Mouse (Mus musculus): ENCODE data around the gene Galnt9. TPM values are rescaled to one million over a fixed set of nuclear protein-coding genes. Genes with fewer than 3 reads are reported as not detected.

Galnt9 gene
- polyA plus RNA-seq, 1 experiment: 0.02 TPM

GRCm38 (mm10) chr5:110534402-110534801 is 9.8 kb upstream of the Galnt9 start:
- H3K4me3 ChIP-seq (ENCODE audit: insufficient read depth, poor library complexity, severe bottlenecking): no peak overlapping the region
- no peaks in the 10 kb centered on the region for H3K79me3 ChIP-seq (ENCODE audit: low read depth)
- H3ac ChIP-seq (ENCODE audit: control insufficient read depth, insufficient read length, low read depth): no peak overlapping the region
- no peaks in the 10 kb centered on the region for H3K36me3 ChIP-seq (ENCODE audit: control insufficient read depth, insufficient read depth)
- no peaks in the 10 kb centered on the region for H3K79me2 ChIP-seq (ENCODE audit: control insufficient read depth, insufficient read depth)
- H3K27me3 ChIP-seq (ENCODE audit: control insufficient read depth, insufficient read depth, insufficient read length): peaks cover 29% of the 10 kb centered on the region
- TF ChIP-seq MYOG (IDR thresholded peaks at IDR 0.05; ENCODE audit: control insufficient read depth, extremely low read depth, insufficient read length): no peak

GRCm38 (mm10) chr5:110535964-110536363 is 8.2 kb upstream of the Galnt9 start:
- Histone ChIP-seq H3K79me3 (ENCODE audit: low read depth) (no peaks in the 10 kb centered on the region), H3K36me3 (ENCODE audit: control insufficient read depth, insufficient read depth) (no peaks in the 10 kb centered on the region), H3K4me3 (ENCODE audit: insufficient read depth, poor library complexity, severe bottlenecking) (no peak overlapping the region), H3K27me3 (ENCODE audit: control insufficient read depth, insufficient read depth, insufficient read length) (peaks cover 29% of the 10 kb centered on the region), H3ac (ENCODE audit: control insufficient read depth, insufficient read length, low read depth) (no peak overlapping the region), H3K79me2 (ENCODE audit: control insufficient read depth, insufficient read depth) (no peaks in the 10 kb centered on the region)
- no peak for TF ChIP-seq FOSL1 (IDR thresholded peaks at IDR 0.05; ENCODE audit: insufficient read depth, low read length, poor library complexity, severe bottlenecking)
- no peak for TF ChIP-seq MYOG (IDR thresholded peaks at IDR 0.05; ENCODE audit: control insufficient read depth, extremely low read depth, insufficient read length)
- no peak for TF ChIP-seq USF1 (IDR thresholded peaks at IDR 0.05; ENCODE audit: low read depth)
- no peak for TF ChIP-seq MYOD1 (IDR thresholded peaks at IDR 0.05; ENCODE audit: control insufficient read depth, insufficient read length, low read depth)
- no peak for TF ChIP-seq MAX (IDR thresholded peaks at IDR 0.05)
- TF ChIP-seq CTCF (IDR thresholded peaks at IDR 0.05; ENCODE audit: control insufficient read depth, insufficient read depth, insufficient read length): no peak
- TF ChIP-seq CEBPB (IDR thresholded peaks at IDR 0.05; ENCODE audit: low read depth): no peak

- TF ChIP-seq MYOG (IDR thresholded peaks at IDR 0.05; ENCODE audit: control insufficient read depth, extremely low read depth, insufficient read length) (no peak), CEBPB (IDR thresholded peaks at IDR 0.05; ENCODE audit: low read depth) (no peak), MAX (IDR thresholded peaks at IDR 0.05) (no peak), MYOD1 (IDR thresholded peaks at IDR 0.05; ENCODE audit: control insufficient read depth, insufficient read length, low read depth) (no peak), USF1 (IDR thresholded peaks at IDR 0.05; ENCODE audit: low read depth) (no peak), FOSL1 (IDR thresholded peaks at IDR 0.05; ENCODE audit: insufficient read depth, low read length, poor library complexity, severe bottlenecking) (no peak), CTCF (IDR thresholded peaks at IDR 0.05; ENCODE audit: control insufficient read depth, insufficient read depth, insufficient read length) (no peak)
- no peaks in the 10 kb centered on the region for H3K36me3 ChIP-seq (ENCODE audit: control insufficient read depth, insufficient read depth)
- H3K4me3 ChIP-seq (ENCODE audit: insufficient read depth, poor library complexity, severe bottlenecking): no peak overlapping the region
- H3K79me3 ChIP-seq (ENCODE audit: low read depth): no peaks in the 10 kb centered on the region
- no peak overlapping the region for H3ac ChIP-seq (ENCODE audit: control insufficient read depth, insufficient read length, low read depth)
- H3K79me2 ChIP-seq (ENCODE audit: control insufficient read depth, insufficient read depth): no peaks in the 10 kb centered on the region
- peaks cover 55% of the 10 kb centered on the region for H3K27me3 ChIP-seq (ENCODE audit: control insufficient read depth, insufficient read depth, insufficient read length)
Measured at GRCm38 (mm10) chr5:110540947-110541346, 3.2 kb upstream of the Galnt9 start.

GRCm38 (mm10) chr5:110541456-110541855 is 2.7 kb upstream of the Galnt9 start:
- H3K4me3 ChIP-seq (ENCODE audit: insufficient read depth, poor library complexity, severe bottlenecking): no peak overlapping the region
- H3K27me3 ChIP-seq (ENCODE audit: control insufficient read depth, insufficient read depth, insufficient read length): peaks cover 59% of the 10 kb centered on the region
- H3K79me3 ChIP-seq (ENCODE audit: low read depth): no peaks in the 10 kb centered on the region
- H3ac ChIP-seq (ENCODE audit: control insufficient read depth, insufficient read length, low read depth): no peak overlapping the region
- H3K36me3 ChIP-seq (ENCODE audit: control insufficient read depth, insufficient read depth): no peaks in the 10 kb centered on the region
- TF ChIP-seq MYOD1 (IDR thresholded peaks at IDR 0.05; ENCODE audit: control insufficient read depth, insufficient read length, low read depth) (no peak), USF1 (IDR thresholded peaks at IDR 0.05; ENCODE audit: low read depth) (no peak), CTCF (IDR thresholded peaks at IDR 0.05; ENCODE audit: control insufficient read depth, insufficient read depth, insufficient read length) (no peak), CEBPB (IDR thresholded peaks at IDR 0.05; ENCODE audit: low read depth) (no peak), FOSL1 (IDR thresholded peaks at IDR 0.05; ENCODE audit: insufficient read depth, low read length, poor library complexity, severe bottlenecking) (no peak), MAX (IDR thresholded peaks at IDR 0.05) (no peak), MYOG (IDR thresholded peaks at IDR 0.05; ENCODE audit: control insufficient read depth, extremely low read depth, insufficient read length) (no peak)
- H3K79me2 ChIP-seq (ENCODE audit: control insufficient read depth, insufficient read depth): no peaks in the 10 kb centered on the region

GRCm38 (mm10) chr5:110544691-110545069 is 525 bp downstream of the Galnt9 start:
- no peak overlapping the region for H3K4me3 ChIP-seq (ENCODE audit: insufficient read depth, poor library complexity, severe bottlenecking)
- no peaks in the 10 kb centered on the region for H3K36me3 ChIP-seq (ENCODE audit: control insufficient read depth, insufficient read depth)

GRCm38 (mm10) chr5:110545311-110545710 is 1.2 kb downstream of the Galnt9 start:
- H3K79me3 ChIP-seq (ENCODE audit: low read depth): no peaks in the 10 kb centered on the region
- no peaks in the 10 kb centered on the region for H3K36me3 ChIP-seq (ENCODE audit: control insufficient read depth, insufficient read depth)
- no peak for TF ChIP-seq MYOG (IDR thresholded peaks at IDR 0.05; ENCODE audit: control insufficient read depth, extremely low read depth, insufficient read length)
- no peak for TF ChIP-seq FOSL1 (IDR thresholded peaks at IDR 0.05; ENCODE audit: insufficient read depth, low read length, poor library complexity, severe bottlenecking)
- no peak for TF ChIP-seq USF1 (IDR thresholded peaks at IDR 0.05; ENCODE audit: low read depth)
- TF ChIP-seq CEBPB (IDR thresholded peaks at IDR 0.05; ENCODE audit: low read depth): no peak
- no peak for TF ChIP-seq MYOD1 (IDR thresholded peaks at IDR 0.05; ENCODE audit: control insufficient read depth, insufficient read length, low read depth)
- TF ChIP-seq MAX (IDR thresholded peaks at IDR 0.05): no peak
- no peak for TF ChIP-seq CTCF (IDR thresholded peaks at IDR 0.05; ENCODE audit: control insufficient read depth, insufficient read depth, insufficient read length)
- H3K4me3 ChIP-seq (ENCODE audit: insufficient read depth, poor library complexity, severe bottlenecking): no peak overlapping the region
- H3K79me2 ChIP-seq (ENCODE audit: control insufficient read depth, insufficient read depth): no peaks in the 10 kb centered on the region
- H3K27me3 ChIP-seq (ENCODE audit: control insufficient read depth, insufficient read depth, insufficient read length): peaks cover 72% of the 10 kb centered on the region
- H3ac ChIP-seq (ENCODE audit: control insufficient read depth, insufficient read length, low read depth): no peak overlapping the region

More at GRCm38 (mm10) chr5:110544691-110545069, 525 bp downstream of the Galnt9 start:
- H3K27me3 ChIP-seq (ENCODE audit: control insufficient read depth, insufficient read depth, insufficient read length): peaks cover 68% of the 10 kb centered on the region
- H3K79me3 ChIP-seq (ENCODE audit: low read depth): no peaks in the 10 kb centered on the region
- H3ac ChIP-seq (ENCODE audit: control insufficient read depth, insufficient read length, low read depth): no peak overlapping the region
- no peaks in the 10 kb centered on the region for H3K79me2 ChIP-seq (ENCODE audit: control insufficient read depth, insufficient read depth)
- no peak for TF ChIP-seq MAX (IDR thresholded peaks at IDR 0.05)
- TF ChIP-seq MYOG (IDR thresholded peaks at IDR 0.05; ENCODE audit: control insufficient read depth, extremely low read depth, insufficient read length): no peak
- no peak for TF ChIP-seq CTCF (IDR thresholded peaks at IDR 0.05; ENCODE audit: control insufficient read depth, insufficient read depth, insufficient read length)
- no peak for TF ChIP-seq USF1 (IDR thresholded peaks at IDR 0.05; ENCODE audit: low read depth)
- no peak for TF ChIP-seq FOSL1 (IDR thresholded peaks at IDR 0.05; ENCODE audit: insufficient read depth, low read length, poor library complexity, severe bottlenecking)
- TF ChIP-seq CEBPB (IDR thresholded peaks at IDR 0.05; ENCODE audit: low read depth): no peak
- TF ChIP-seq MYOD1 (IDR thresholded peaks at IDR 0.05; ENCODE audit: control insufficient read depth, insufficient read length, low read depth): no peak
